Mouse (Mus musculus): ENCODE results near the gene Paqr7. TPM values are rescaled to one million over a fixed set of nuclear protein-coding genes. Genes with fewer than 3 reads are reported as not detected.

Paqr7 gene
- polyA plus RNA-seq, 1 experiment from 2014 or later: 11.5 TPM

DNA sequence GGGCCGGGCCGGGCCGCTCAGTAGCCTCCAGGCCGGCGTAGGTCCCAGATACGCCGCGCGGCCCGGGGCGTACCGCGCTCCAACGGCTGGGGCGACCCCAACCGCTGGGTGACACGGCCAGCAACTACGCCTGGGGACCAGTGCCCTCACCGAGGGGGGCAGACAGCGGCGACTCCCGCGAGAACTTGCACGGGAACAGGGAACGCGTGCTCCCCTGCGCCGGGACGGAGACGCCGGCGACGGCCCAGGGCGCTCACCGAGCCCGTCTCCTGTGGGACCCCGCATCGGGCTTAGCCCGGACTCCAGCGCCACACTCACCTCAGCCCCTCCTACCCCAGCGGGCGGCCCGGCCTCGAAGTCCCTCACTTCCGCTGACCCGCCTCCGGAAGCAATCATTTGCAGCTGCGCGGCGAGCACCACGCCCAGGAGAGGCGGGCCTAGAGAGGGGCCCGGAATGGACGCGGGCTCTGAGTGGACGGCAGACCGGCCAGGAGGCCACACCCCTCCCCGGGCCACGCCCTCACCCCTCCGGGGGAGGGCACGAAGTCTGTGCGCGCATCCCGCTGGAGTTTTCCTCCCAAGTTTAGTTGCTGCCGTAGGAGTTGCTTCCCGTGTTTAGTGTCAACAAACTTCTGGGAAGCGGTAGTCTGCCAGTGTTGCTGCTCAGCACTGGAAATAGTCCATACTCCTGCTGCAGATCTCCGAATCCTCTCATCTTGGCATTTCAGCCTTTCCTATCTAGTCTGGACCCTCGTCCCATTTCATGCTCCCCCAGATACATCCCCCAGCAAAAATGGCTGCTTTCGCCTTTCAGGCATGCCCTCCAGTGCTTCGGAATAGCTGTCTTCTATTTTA lies 38.7 kb downstream of the Paqr7 start, which contains the start of gene Mtfr1l:
Mtfr1l (minus strand) TSS at position 456 of the 855 bp plus-strand sequence.
- Histone ChIP-seq H3K4me2 (replicated peaks) (peak within 1 kb of the TSS; percentile 93), H3K36me3 (replicated peaks; ENCODE audit: control insufficient read depth, insufficient read depth) (peaks cover 41% of the 10 kb centered on the region), H3K9me3 (ENCODE audit: control insufficient read depth, low read length) (no peaks in the 10 kb centered on the region), H3K4me3 (replicated peaks; ENCODE audit: low read length) (peak within 1 kb of the TSS; percentile 98), H3K4me1 (replicated peaks; ENCODE audit: control insufficient read depth, insufficient read depth, low read length) (peaks cover 16% of the 10 kb centered on the region), H3K9ac (peak within 1 kb of the TSS; percentile 85), H3K27ac (peak within 1 kb of the TSS; percentile 84), H3K27me3 (ENCODE audit: control insufficient read depth, insufficient read depth, low read length) (no peaks in the 10 kb centered on the region)
- ATAC-seq (ENCODE audit: low FRiP score): peak; percentile 96
- DNase-seq (ENCODE audit: low spot score): peak; percentile 91
- under 1% methylated on average over 71 of the region's 71 CpGs for WGBS

DNA sequence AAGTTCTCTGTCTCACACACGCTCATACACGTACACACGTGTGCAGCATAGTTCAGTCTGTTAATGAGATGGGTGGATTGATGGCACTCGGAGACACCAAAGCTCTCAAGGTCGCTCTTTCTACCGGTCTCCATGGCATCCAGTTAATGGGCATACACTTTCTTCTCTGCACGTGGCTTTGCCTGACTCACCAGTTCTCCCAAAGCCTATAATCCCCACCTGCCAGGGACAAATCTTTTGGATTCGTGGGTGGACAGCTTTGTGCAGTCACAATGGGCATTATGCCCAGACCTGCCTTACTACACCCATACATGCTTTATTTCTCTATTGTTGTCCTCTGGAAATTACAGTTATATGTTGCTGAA lies 39.3 kb downstream of the Paqr7 start:
- Histone ChIP-seq H3K9me3 (ENCODE audit: control insufficient read depth, low read length) (no peaks in the 10 kb centered on the region), H3K36me3 (replicated peaks; ENCODE audit: control insufficient read depth, insufficient read depth) (peaks cover 41% of the 10 kb centered on the region), H3K4me1 (replicated peaks; ENCODE audit: control insufficient read depth, insufficient read depth, low read length) (peaks cover 16% of the 10 kb centered on the region), H3K4me3 (replicated peaks; ENCODE audit: low read length) (peak overlapping the region; percentile 98), H3K27ac (no peak overlapping the region), H3K9ac (peak overlapping the region; percentile 44; the same call in 1 of the 2 replicates), H3K4me2 (replicated peaks) (peak overlapping the region; percentile 93), H3K27me3 (ENCODE audit: control insufficient read depth, insufficient read depth, low read length) (no peaks in the 10 kb centered on the region)
- WGBS: 11% methylated on average over 8 of the region's 8 CpGs
- peak; percentile 5; the same call in 1 of the 2 replicates for ATAC-seq (ENCODE audit: low FRiP score)
- DNase-seq (ENCODE audit: low spot score): no peak

DNA sequence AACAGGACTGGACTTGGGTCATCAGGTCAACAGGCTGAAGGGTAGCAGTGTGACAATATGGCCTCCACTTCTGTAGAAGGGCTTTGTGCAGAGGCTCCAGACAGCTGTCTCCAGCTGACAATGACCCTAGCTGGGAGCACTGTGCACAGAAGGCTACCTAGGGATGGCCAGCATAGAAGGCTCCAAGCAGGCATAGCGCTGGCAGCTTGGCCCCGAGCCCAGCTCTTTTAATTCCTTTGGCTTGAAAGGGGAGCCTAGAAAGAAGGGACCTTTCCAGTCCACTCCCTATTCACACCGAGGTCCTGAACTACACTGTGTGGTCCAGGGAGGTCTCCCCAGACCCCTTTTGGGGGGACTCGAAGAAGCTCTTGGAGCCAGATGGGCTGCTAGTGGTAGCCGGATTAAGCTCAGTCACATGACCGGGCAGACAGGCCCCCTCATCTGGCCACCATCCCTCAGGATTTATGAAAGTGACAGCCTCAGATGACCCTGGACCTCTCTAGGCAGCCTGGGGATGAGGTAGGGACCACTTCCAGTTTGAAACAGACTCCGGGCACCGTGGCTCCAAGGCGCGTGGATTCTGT lies 42.6 kb downstream of the Paqr7 start:
- no peak overlapping the region for H3K27ac ChIP-seq
- 79% methylated on average over 10 of the region's 10 CpGs for WGBS

DNA sequence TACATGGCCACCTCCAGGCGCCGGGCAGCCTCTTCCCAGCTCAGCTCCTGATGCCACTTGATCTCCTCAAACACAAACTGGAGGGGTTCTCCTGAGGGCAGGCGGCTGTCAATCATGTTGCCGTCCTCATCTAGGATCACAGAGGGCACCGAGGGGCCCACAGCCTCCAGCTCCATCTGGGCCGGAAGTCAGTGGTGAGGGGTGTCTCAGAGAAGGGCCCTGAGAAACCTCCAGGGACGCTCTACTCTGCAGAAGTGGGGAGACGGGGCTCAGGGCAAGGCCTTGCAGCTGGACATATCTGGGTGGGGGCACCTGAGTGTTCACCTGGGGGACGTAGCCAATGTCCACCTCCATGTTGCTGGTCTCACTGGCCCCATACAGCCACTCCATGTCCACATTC lies 46.2 kb downstream of the Paqr7 start:
- Histone ChIP-seq H3K4me3 (replicated peaks; ENCODE audit: low read length) (no peak overlapping the region), H3K9me3 (ENCODE audit: control insufficient read depth, low read length) (no peaks in the 10 kb centered on the region), H3K36me3 (replicated peaks; ENCODE audit: control insufficient read depth, insufficient read depth) (peaks cover 82% of the 10 kb centered on the region), H3K9ac (no peak overlapping the region), H3K27me3 (ENCODE audit: control insufficient read depth, insufficient read depth, low read length) (no peaks in the 10 kb centered on the region), H3K4me1 (replicated peaks; ENCODE audit: control insufficient read depth, insufficient read depth, low read length) (peaks cover 6% of the 10 kb centered on the region; the same call in 1 of the 2 replicates), H3K27ac (no peak overlapping the region), H3K4me2 (replicated peaks) (no peak overlapping the region)
- no peak for DNase-seq (ENCODE audit: low spot score)
- 94% methylated on average over 9 of the region's 9 CpGs for whole genome bisulfite sequencing
- ATAC-seq (ENCODE audit: low FRiP score): no peak

More for the DNA sequence above, 42.6 kb downstream of the Paqr7 start:
- no peak for ATAC-seq (ENCODE audit: low FRiP score)
- no peaks in the 10 kb centered on the region for H3K27me3 ChIP-seq (ENCODE audit: control insufficient read depth, insufficient read depth, low read length)
- no peak overlapping the region for H3K9ac ChIP-seq
- DNase-seq (ENCODE audit: low spot score): no peak
- peaks cover 49% of the 10 kb centered on the region for H3K36me3 ChIP-seq (replicated peaks; ENCODE audit: control insufficient read depth, insufficient read depth)
- no peaks in the 10 kb centered on the region for H3K9me3 ChIP-seq (ENCODE audit: control insufficient read depth, low read length)
- H3K4me2 ChIP-seq (replicated peaks): no peak overlapping the region
- H3K4me3 ChIP-seq (replicated peaks; ENCODE audit: low read length): no peak overlapping the region
- peaks cover 8% of the 10 kb centered on the region for H3K4me1 ChIP-seq (replicated peaks; ENCODE audit: control insufficient read depth, insufficient read depth, low read length)

DNA sequence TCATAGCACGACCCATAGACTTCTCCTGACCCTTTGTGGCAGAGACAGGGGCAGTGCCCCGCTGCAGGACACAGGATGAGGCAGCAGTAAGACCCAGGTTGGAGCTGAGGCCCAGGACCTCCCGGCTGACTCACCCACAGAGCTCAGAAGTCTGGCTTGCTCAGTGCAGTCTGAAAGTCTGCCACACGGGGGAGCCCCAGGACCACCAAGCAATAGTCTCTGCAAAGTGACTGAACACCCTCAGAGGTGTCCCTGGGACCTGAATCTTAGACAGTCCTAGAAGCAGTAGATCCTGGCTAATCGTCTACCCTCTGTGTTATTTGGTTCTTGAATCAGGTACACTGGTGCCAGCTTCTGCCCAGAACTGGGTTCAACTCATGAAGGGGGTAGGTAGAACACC lies 46.8 kb downstream of the Paqr7 start:
- Histone ChIP-seq H3K4me1 (replicated peaks; ENCODE audit: control insufficient read depth, insufficient read depth, low read length) (peaks cover 8% of the 10 kb centered on the region; the same call in 1 of the 2 replicates), H3K36me3 (replicated peaks; ENCODE audit: control insufficient read depth, insufficient read depth) (peaks cover 85% of the 10 kb centered on the region), H3K9me3 (ENCODE audit: control insufficient read depth, low read length) (no peaks in the 10 kb centered on the region), H3K9ac (no peak overlapping the region), H3K4me3 (replicated peaks; ENCODE audit: low read length) (no peak overlapping the region), H3K4me2 (replicated peaks) (no peak overlapping the region), H3K27me3 (ENCODE audit: control insufficient read depth, insufficient read depth, low read length) (no peaks in the 10 kb centered on the region), H3K27ac (no peak overlapping the region)
- peak; percentile 56 for ATAC-seq (ENCODE audit: low FRiP score)
- DNase-seq (ENCODE audit: low spot score): peak; percentile 95
- WGBS: 16% methylated on average over 5 of the region's 5 CpGs

DNA sequence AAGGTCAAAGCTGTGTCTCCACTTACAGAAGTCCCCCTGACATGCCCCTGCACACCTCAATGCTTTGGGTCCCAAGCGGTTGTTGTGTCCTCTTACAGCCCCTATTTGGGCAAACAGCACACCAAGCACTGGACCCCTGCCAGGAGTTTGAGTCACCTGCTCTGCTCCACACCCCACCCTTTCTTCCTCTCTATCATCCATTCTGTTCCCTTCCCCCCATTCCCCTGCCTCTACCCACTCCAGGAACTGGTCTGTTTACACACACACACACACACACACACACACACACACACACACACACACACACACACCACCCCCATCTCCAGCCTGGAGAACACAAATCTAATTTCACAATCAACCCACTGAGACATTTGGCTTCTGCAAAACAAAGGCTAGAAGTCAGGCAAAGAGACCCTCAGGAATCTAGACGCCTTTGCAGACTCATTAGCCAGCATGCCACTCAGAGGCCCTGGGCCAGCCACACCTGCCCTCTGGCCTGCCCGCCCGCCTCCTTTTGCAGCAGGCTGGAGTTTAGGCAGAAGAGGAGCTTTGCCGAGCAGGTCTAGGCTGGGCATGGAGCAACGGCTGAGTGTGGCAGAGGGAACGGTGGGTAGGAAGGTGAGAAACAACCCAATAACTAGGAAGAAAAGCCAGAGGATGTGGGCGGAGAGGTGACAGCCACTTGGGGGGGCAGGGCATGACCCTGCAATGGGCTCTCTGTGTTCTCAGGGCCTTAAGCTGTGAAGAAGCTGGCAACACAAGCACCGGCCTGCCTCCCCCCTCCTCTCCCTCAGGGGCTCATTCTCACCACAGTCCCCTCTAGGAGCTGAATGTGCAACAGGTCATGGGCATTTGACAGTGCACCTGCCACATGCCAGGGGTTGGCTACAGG lies 50.6 kb downstream of the Paqr7 start:
- no peak overlapping the region for H3K27ac ChIP-seq
- no peaks in the 10 kb centered on the region for H3K27me3 ChIP-seq (ENCODE audit: control insufficient read depth, insufficient read depth, low read length)
- 70% methylated on average over 9 of the region's 9 CpGs for WGBS
- DNase-seq (ENCODE audit: low spot score) (no peak), ATAC-seq (ENCODE audit: low FRiP score) (no peak)
- H3K4me2 ChIP-seq (replicated peaks): no peak overlapping the region
- no peak overlapping the region for H3K4me3 ChIP-seq (replicated peaks; ENCODE audit: low read length)
- H3K36me3 ChIP-seq (replicated peaks; ENCODE audit: control insufficient read depth, insufficient read depth): peaks cover 67% of the 10 kb centered on the region
- H3K9ac ChIP-seq: 0 out of 2 replicates have a peak overlapping the region, but pooled peaks have one; percentile 10
- peaks cover 15% of the 10 kb centered on the region; the same call in 1 of the 2 replicates for H3K4me1 ChIP-seq (replicated peaks; ENCODE audit: control insufficient read depth, insufficient read depth, low read length)
- 0 out of 2 replicates have a peak, but pooled peaks cover 5% of the 10 kb centered on the region for H3K9me3 ChIP-seq (ENCODE audit: control insufficient read depth, low read length)

DNA sequence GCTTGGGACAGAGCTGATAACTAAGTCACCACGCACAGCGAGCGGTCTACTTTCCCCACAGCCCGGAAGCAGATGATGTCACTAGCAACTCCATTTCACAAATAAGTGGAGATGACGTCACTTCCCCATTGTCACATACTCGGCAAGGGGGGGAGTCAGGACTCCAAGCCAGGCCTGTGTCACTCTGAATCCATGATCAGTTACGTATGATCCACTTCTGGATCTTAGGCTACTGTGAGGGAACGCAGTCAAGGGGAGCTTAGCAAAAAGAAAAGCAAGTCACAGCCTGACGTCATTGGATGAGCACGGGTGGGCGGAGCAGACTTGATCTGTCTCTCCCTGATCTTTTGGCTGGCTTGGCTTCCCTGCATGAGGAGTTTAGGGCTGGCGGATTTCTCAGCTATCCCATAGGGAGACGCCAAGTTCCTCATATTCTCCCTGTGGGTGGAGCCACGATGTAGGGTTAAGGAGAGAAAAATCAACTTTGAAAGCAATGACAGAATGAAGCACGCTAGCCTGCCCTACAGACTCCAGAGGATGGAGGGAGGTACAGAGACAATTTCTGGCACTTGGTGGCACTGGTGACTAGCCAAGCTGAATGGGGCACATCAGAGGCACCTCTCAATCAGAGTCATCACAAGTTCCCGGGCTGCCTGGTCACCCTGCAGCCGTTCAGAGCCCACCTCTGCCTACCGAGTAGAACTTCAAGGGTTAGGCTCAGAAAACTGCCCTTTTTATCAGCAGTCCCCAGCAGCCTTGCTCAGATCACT lies 51.9 kb downstream of the Paqr7 start:
- H3K4me1 ChIP-seq (replicated peaks; ENCODE audit: control insufficient read depth, insufficient read depth, low read length): peaks cover 15% of the 10 kb centered on the region; the same call in 1 of the 2 replicates
- H3K9me3 ChIP-seq (ENCODE audit: control insufficient read depth, low read length): 0 out of 2 replicates have a peak, but pooled peaks cover 5% of the 10 kb centered on the region
- no peak overlapping the region for H3K4me3 ChIP-seq (replicated peaks; ENCODE audit: low read length)
- peaks cover 56% of the 10 kb centered on the region for H3K36me3 ChIP-seq (replicated peaks; ENCODE audit: control insufficient read depth, insufficient read depth)
- no peak for ATAC-seq (ENCODE audit: low FRiP score)
- no peak overlapping the region for H3K27ac ChIP-seq
- no peak for DNase-seq (ENCODE audit: low spot score)
- WGBS: 71% methylated on average over 18 of the region's 18 CpGs
- H3K4me2 ChIP-seq (replicated peaks): no peak overlapping the region
- H3K27me3 ChIP-seq (ENCODE audit: control insufficient read depth, insufficient read depth, low read length): no peaks in the 10 kb centered on the region
- H3K9ac ChIP-seq: no peak overlapping the region

DNA sequence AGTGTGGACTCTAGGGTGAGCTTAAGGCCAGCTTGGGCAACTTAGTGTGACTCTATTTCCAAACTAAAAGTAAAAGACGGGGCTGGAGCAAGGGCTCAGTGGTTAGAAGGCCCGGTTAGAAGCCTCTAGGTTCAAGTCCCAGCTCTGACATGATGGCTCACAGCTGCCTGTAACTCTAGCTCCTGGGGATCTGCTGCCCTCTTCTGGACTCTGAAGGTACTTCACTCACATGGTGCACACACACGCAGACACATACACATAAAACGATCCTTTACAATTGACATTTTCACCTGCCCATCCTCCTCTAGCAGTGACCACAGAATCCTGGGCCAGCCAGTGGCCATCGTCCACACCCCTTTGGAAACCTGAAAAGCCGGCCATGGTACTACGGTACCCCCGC lies 53.4 kb downstream of the Paqr7 start:
- Histone ChIP-seq H3K4me1 (replicated peaks; ENCODE audit: control insufficient read depth, insufficient read depth, low read length) (peaks cover 15% of the 10 kb centered on the region; the same call in 1 of the 2 replicates), H3K4me2 (replicated peaks) (no peak overlapping the region), H3K9me3 (ENCODE audit: control insufficient read depth, low read length) (0 out of 2 replicates have a peak, but pooled peaks cover 5% of the 10 kb centered on the region), H3K27ac (no peak overlapping the region), H3K9ac (no peak overlapping the region), H3K4me3 (replicated peaks; ENCODE audit: low read length) (no peak overlapping the region), H3K36me3 (replicated peaks; ENCODE audit: control insufficient read depth, insufficient read depth) (peaks cover 45% of the 10 kb centered on the region), H3K27me3 (ENCODE audit: control insufficient read depth, insufficient read depth, low read length) (no peaks in the 10 kb centered on the region)
- DNase-seq (ENCODE audit: low spot score): no peak
- 98% methylated on average over 8 of the region's 8 CpGs for WGBS
- no peak for ATAC-seq (ENCODE audit: low FRiP score)

Measured in hindbrain, embryonic 14.5 days (tissue).